Comparison of ENCODE assay signal across 24 mouse cellular contexts in genomic region chr2:133717076-133717475, GRCm38 (mm10).
DNase-seq lines count a peak whose midpoint lies in the region; ATAC-seq lines count a peak whose summit lies in the region.
"Had no signal": no experiment of that assay in that cellular context is flagged by ENCODE, and none has a peak within 500 bp of the region (broad histone marks: within the 10 kb centered on the region; RNA-seq: fewer than 3 reads in every experiment).

No protein-coding gene starts in this region.

- no peak overlapping the region for H3K4me3 ChIP-seq in embryonic facial prominence, embryonic 14.5 days (ENCODE audit: low read depth, low read length)
- H3K4me3 ChIP-seq in embryonic facial prominence, embryonic 10.5 days, result no peak overlapping the region
- H3K4me3 ChIP-seq in kidney, embryonic 14.5 days (ENCODE audit: low read length), result no peak overlapping the region
- H3K4me3 ChIP-seq in midbrain, embryonic 16.5 days (ENCODE audit: low read depth, low read length), result no peak overlapping the region
- H3K4me3 ChIP-seq in midbrain, embryonic 10.5 days, result no peak overlapping the region
- H3K4me3 ChIP-seq: embryonic facial prominence, embryonic 15.5 days; forebrain, embryonic 13.5 days; gastrocnemius, adult 2 months; hindbrain, embryonic 12.5 days had no signal

- 41% methylated on average over 2 of the region's 2 CpGs for WGBS in embryonic facial prominence, embryonic 14.5 days
- WGBS in embryonic facial prominence, embryonic 10.5 days, result 57% methylated on average over 2 of the region's 2 CpGs
- WGBS in kidney, embryonic 14.5 days, result 27% methylated on average over 2 of the region's 2 CpGs
- WGBS in midbrain, embryonic 16.5 days, result 51% methylated on average over 2 of the region's 2 CpGs
- 76% methylated on average over 2 of the region's 2 CpGs for whole genome bisulfite sequencing in midbrain, embryonic 10.5 days

- no peak overlapping the region for H3K27ac ChIP-seq in embryonic facial prominence, embryonic 14.5 days (replicated peaks; ENCODE audit: low read depth, low read length)
- H3K27ac ChIP-seq in embryonic facial prominence, embryonic 10.5 days (replicated peaks), result no peak overlapping the region
- no peak overlapping the region for H3K27ac ChIP-seq in kidney, embryonic 14.5 days (ENCODE audit: low read depth, low read length)
- no peak overlapping the region for H3K27ac ChIP-seq in midbrain, embryonic 16.5 days (ENCODE audit: low read length)
- H3K27ac ChIP-seq in midbrain, embryonic 10.5 days (replicated peaks), result no peak overlapping the region
- H3K27ac ChIP-seq: embryonic facial prominence, embryonic 15.5 days; forebrain, embryonic 13.5 days; gastrocnemius, adult 2 months; hindbrain, embryonic 12.5 days had no signal

- ATAC-seq in embryonic facial prominence, embryonic 14.5 days (ENCODE audit: low read depth), result peak; percentile 55; the same call in 1 of the 2 replicates
- peak; percentile 68; the same call in 1 of the 2 replicates for ATAC-seq in kidney, embryonic 14.5 days (ENCODE audit: low FRiP score, low TSS enrichment)
- peak; percentile 28; the same call in 1 of the 2 replicates for ATAC-seq in midbrain, embryonic 16.5 days
- ATAC-seq: activated CD4-positive, CD25-positive, alpha-beta regulatory T cell, adult 4 months; forebrain, embryonic 13.5 days; forebrain, embryonic 16.5 days; hindbrain, embryonic 16.5 days had no signal

- H3K9me3 ChIP-seq in embryonic facial prominence, embryonic 14.5 days (ENCODE audit: control insufficient read depth, low read length), result no peaks in the 10 kb centered on the region
- no peaks in the 10 kb centered on the region for H3K9me3 ChIP-seq in embryonic facial prominence, embryonic 10.5 days
- no peaks in the 10 kb centered on the region for H3K9me3 ChIP-seq in kidney, embryonic 14.5 days (ENCODE audit: control insufficient read depth, low read length)
- no peaks in the 10 kb centered on the region for H3K9me3 ChIP-seq in midbrain, embryonic 16.5 days (replicated peaks; ENCODE audit: control insufficient read depth, low read length, poor library complexity, severe bottlenecking)
- H3K9me3 ChIP-seq in midbrain, embryonic 10.5 days (replicated peaks), result no peaks in the 10 kb centered on the region
- H3K9me3 ChIP-seq: embryonic facial prominence, embryonic 15.5 days; forebrain, embryonic 13.5 days; hindbrain, embryonic 12.5 days had no signal

- no peak overlapping the region for H3K4me2 ChIP-seq in embryonic facial prominence, embryonic 14.5 days (ENCODE audit: low read depth, low read length)
- no peak overlapping the region for H3K4me2 ChIP-seq in kidney, embryonic 14.5 days (replicated peaks; ENCODE audit: low read depth, low read length)
- no peak overlapping the region for H3K4me2 ChIP-seq in midbrain, embryonic 16.5 days (ENCODE audit: low read length)
- H3K4me2 ChIP-seq: embryonic facial prominence, embryonic 15.5 days; forebrain, embryonic 13.5 days; heart, embryonic 11.5 days; hindbrain, embryonic 12.5 days had no signal

- H3K9ac ChIP-seq in embryonic facial prominence, embryonic 14.5 days (ENCODE audit: low read depth, low read length), result no peak overlapping the region
- no peak overlapping the region for H3K9ac ChIP-seq in kidney, embryonic 14.5 days (ENCODE audit: low read depth, low read length)
- no peak overlapping the region for H3K9ac ChIP-seq in midbrain, embryonic 16.5 days (ENCODE audit: low read depth, low read length)
- H3K9ac ChIP-seq: embryonic facial prominence, embryonic 15.5 days; forebrain, embryonic 13.5 days; hindbrain, embryonic 12.5 days had no signal

- H3K4me1 ChIP-seq in embryonic facial prominence, embryonic 14.5 days (ENCODE audit: control insufficient read depth, insufficient read depth, low read length), result no peaks in the 10 kb centered on the region
- peaks cover 3% of the 10 kb centered on the region; the same call in 1 of the 2 replicates for H3K4me1 ChIP-seq in embryonic facial prominence, embryonic 10.5 days
- no peaks in the 10 kb centered on the region for H3K4me1 ChIP-seq in kidney, embryonic 14.5 days (ENCODE audit: control insufficient read depth, insufficient read depth, low read length)
- no peaks in the 10 kb centered on the region for H3K4me1 ChIP-seq in midbrain, embryonic 16.5 days (ENCODE audit: control insufficient read depth, insufficient read depth, low read length)
- H3K4me1 ChIP-seq in midbrain, embryonic 10.5 days, result peaks cover 17% of the 10 kb centered on the region
- H3K4me1 ChIP-seq: embryonic facial prominence, embryonic 15.5 days; forebrain, embryonic 13.5 days; hindbrain, embryonic 12.5 days had no signal

- no peaks in the 10 kb centered on the region for H3K36me3 ChIP-seq in embryonic facial prominence, embryonic 14.5 days (ENCODE audit: control insufficient read depth, insufficient read depth, low read length)
- no peaks in the 10 kb centered on the region for H3K36me3 ChIP-seq in embryonic facial prominence, embryonic 10.5 days (replicated peaks)
- no peaks in the 10 kb centered on the region for H3K36me3 ChIP-seq in kidney, embryonic 14.5 days (ENCODE audit: control insufficient read depth, insufficient read depth, low read length)
- no peaks in the 10 kb centered on the region for H3K36me3 ChIP-seq in midbrain, embryonic 16.5 days (ENCODE audit: control insufficient read depth, insufficient read depth, low read length)
- H3K36me3 ChIP-seq in midbrain, embryonic 10.5 days, result no peaks in the 10 kb centered on the region
- H3K36me3 ChIP-seq: embryonic facial prominence, embryonic 15.5 days; hindbrain, embryonic 12.5 days had no signal

- peak; percentile 40 for DNase-seq in embryonic facial prominence, embryonic 14.5 days (ENCODE audit: low spot score)
- DNase-seq in embryonic facial prominence, embryonic 10.5 days (ENCODE audit: low spot score), result no peak
- DNase-seq in kidney, postnatal 25 days, result no peak
- no peak for DNase-seq in midbrain, embryonic 10.5 days (ENCODE audit: low spot score)
- DNase-seq in lung, postnatal 10 days, result no peak
- DNase-seq in left cerebral cortex, adult 9 months (ENCODE audit: low spot score in 2 of 2), result no peak
- DNase-seq: adrenal gland, adult 8-10 months; adrenal gland, postnatal 25 days; cerebellum, adult 11-12 months; cerebellum, adult 8-10 months; cerebellum, postnatal 10 days; cerebellum, postnatal 36 days; embryo, embryonic 11 days; gastrocnemius, adult 2 months; gastrocnemius, postnatal 14 days had no signal

- H3K27me3 ChIP-seq in embryonic facial prominence, embryonic 14.5 days (replicated peaks; ENCODE audit: control insufficient read depth, insufficient read depth, low read length), result no peaks in the 10 kb centered on the region
- H3K27me3 ChIP-seq in embryonic facial prominence, embryonic 10.5 days (replicated peaks; ENCODE audit: low read depth, poor library complexity, severe bottlenecking), result no peaks in the 10 kb centered on the region
- no peaks in the 10 kb centered on the region for H3K27me3 ChIP-seq in kidney, embryonic 14.5 days (ENCODE audit: control insufficient read depth, insufficient read depth, low read length)
- no peaks in the 10 kb centered on the region for H3K27me3 ChIP-seq in midbrain, embryonic 16.5 days (ENCODE audit: control insufficient read depth, insufficient read depth, low read depth, low read length)
- H3K27me3 ChIP-seq in midbrain, embryonic 10.5 days (ENCODE audit: low read depth, poor library complexity, severe bottlenecking), result no peaks in the 10 kb centered on the region
- H3K27me3 ChIP-seq: embryonic facial prominence, embryonic 15.5 days; forebrain, embryonic 13.5 days had no signal
